Mouse (Mus musculus) megakaryocyte-erythroid progenitor cell, adult 5 weeks (primary cell): ENCODE data around the gene Alg9. TPM values are rescaled to one million over a fixed set of nuclear protein-coding genes. Genes with fewer than 3 reads are reported as not detected.

Experiments
- polyA plus RNA-seq: library from polyadenylated mRNA; stranded (reverse); fragments of >175 nt; gene quantifications from 2 replicates; pipeline ENCODE4 v1.2.3, GENCODE M21; 2012

The Alg9 gene
- polyA plus RNA-seq: 14.1 and 16.4 TPM in 2 replicates

DNA sequence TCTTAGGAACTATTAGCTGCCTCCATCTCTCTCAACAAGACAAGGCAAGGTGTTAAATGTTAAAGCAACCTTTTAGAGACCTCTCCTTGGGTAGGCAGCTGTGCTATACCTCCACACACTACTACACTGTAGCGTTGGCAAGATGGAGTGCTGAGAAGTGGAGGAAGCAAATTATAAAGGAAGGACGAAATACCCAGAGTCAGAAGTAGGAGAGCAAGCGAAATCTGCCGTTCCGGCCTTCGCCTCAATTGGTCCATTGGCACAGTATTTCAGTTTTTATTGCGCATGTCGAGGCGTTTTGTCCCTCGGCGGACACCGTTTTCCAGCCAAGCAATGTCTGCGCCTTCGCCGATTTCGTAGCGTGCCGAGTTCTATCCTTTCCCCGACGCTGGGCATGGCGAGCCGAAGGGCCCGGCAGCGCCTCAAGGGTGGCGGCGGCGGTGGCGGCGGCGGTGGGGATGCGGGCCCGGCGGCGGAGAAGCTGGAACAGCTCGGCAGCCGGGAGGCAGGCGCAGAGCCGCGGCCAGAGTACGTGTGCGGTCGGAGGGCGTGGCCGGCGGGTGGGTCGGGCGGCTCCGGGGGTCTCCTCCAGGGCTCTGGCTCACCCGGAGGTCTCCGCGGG lies at the start of gene Alg9, which contains the start of gene 1110032A03Rik:
Gene Alg9 (plus strand): TSS at position 29 of the 622 bp plus-strand sequence.
Gene 1110032A03Rik (minus strand): TSS at position 530 of the 622 bp plus-strand sequence.

GRCm38 (mm10) chr9:50738914-50739870 lies 35.6 kb upstream of the Alg9 start, which contains the start of gene Dixdc1:
TSS of gene Dixdc1 (minus strand) at chr9:50739517.

GRCm38 (mm10) chr9:50746214-50746677 lies 28.6 kb upstream of the Alg9 start, which contains the start of gene 2310030G06Rik:
TSS of gene 2310030G06Rik (minus strand) at chr9:50746536.

GRCm38 (mm10) chr9:50751323-50751722 lies 23.5 kb upstream of the Alg9 start, which contains the start of gene Cryab:
TSS of gene Cryab (plus strand) at chr9:50751325.

GRCm38 (mm10) chr9:50752054-50752602 lies 22.7 kb upstream of the Alg9 start, which contains the start of gene Hspb2:
TSS of gene Hspb2 (minus strand) at chr9:50752354.

GRCm38 (mm10) chr9:50768107-50769002 lies 6.5 kb upstream of the Alg9 start, which contains the start of gene Fdxacb1:
TSS of gene Fdxacb1 (plus strand) at chr9:50768236.

GRCm38 (mm10) chr9:50845081-50845480 lies 70.3 kb downstream of the Alg9 start, which contains the start of gene Ppp2r1b:
TSS of gene Ppp2r1b (plus strand) at chr9:50845301.

Other genes starting within 250 kb of the Alg9 start
- 23.9 and 30.3 TPM in 2 replicates for gene Pts, start 246.3 kb upstream of the Alg9 start, polyA plus RNA-seq
- gene Il18, start 220.2 kb upstream of the Alg9 start, polyA plus RNA-seq: 0.87 and 1.6 TPM in 2 replicates
- gene Bco2, start 219.8 kb upstream of the Alg9 start, polyA plus RNA-seq: 0.08 TPM in 1 of 2 replicates, not detected in the other
- gene Tex12, start 213.7 kb upstream of the Alg9 start, polyA plus RNA-seq: not detected in 2 replicates
- 26.9 and 31.4 TPM in 2 replicates for gene Sdhd, start 171.2 kb upstream of the Alg9 start, polyA plus RNA-seq
- 7.9 and 8.8 TPM in 2 replicates for gene Timm8b, start 171.1 kb upstream of the Alg9 start, polyA plus RNA-seq
- gene Pih1d2, start 157.7 kb upstream of the Alg9 start, polyA plus RNA-seq: 0.15 and 0.36 TPM in 2 replicates
- 12.1 and 18.1 TPM in 2 replicates for gene Nkapd1, start 157.6 kb upstream of the Alg9 start, polyA plus RNA-seq
- gene Dlat, start 115.2 kb upstream of the Alg9 start, polyA plus RNA-seq: 27.0 and 32.5 TPM in 2 replicates
- not detected in 2 replicates for gene Dixdc1, start 35.5 kb upstream of the Alg9 start, polyA plus RNA-seq
- 0.10 TPM in 1 of 2 replicates, not detected in the other for gene 2310030G06Rik, start 28.5 kb upstream of the Alg9 start, polyA plus RNA-seq
- 0.75 and 0.82 TPM in 2 replicates for gene Cryab, start 23.7 kb upstream of the Alg9 start, polyA plus RNA-seq
- gene Hspb2, start 22.7 kb upstream of the Alg9 start, polyA plus RNA-seq: not detected in 2 replicates
- 2.3 and 2.9 TPM in 2 replicates for gene Fdxacb1, start 6.8 kb upstream of the Alg9 start, polyA plus RNA-seq
- 2.3 and 2.5 TPM in 2 replicates for gene 1110032A03Rik, start 501 bp downstream of the Alg9 start, polyA plus RNA-seq
- gene Ppp2r1b, start 70.3 kb downstream of the Alg9 start, polyA plus RNA-seq: 6.8 and 7.2 TPM in 2 replicates
- 19.6 and 32.2 TPM in 2 replicates for gene Sik2, start 234.1 kb downstream of the Alg9 start, polyA plus RNA-seq